Mouse (Mus musculus): ENCODE measurements around the gene Cntnap2.

- no peak for TF ChIP-seq CTCF (IDR thresholded peaks at IDR 0.05; ENCODE audit: low read depth, low read length)
- no peak for TF ChIP-seq POLR2A (IDR thresholded peaks at IDR 0.05; ENCODE audit: extremely low read depth, insufficient read depth, low read length)
Measured at GRCm38 (mm10) chr6:46420349-46420748, 1361.2 kb downstream of the Cntnap2 start.

Data from liver, adult 2 months (tissue).